Mouse (Mus musculus) heart, embryonic 14.5 days (tissue): ENCODE results near the gene Cfdp1. TPM values are rescaled to one million over a fixed set of nuclear protein-coding genes. Genes with fewer than 3 reads are reported as not detected.

Source experiments
- ATAC-seq: fragments of 200-750 bp; cut with Nextera tagmentation; 2 replicates; pipeline ENCODE4 v1.8.0; 2017; ENCODE audit warnings: low read depth, moderate TSS enrichment; ENCODE audit not compliant: insufficient number of reproducible peaks, insufficient read depth, low FRiP score
- H3K27ac ChIP-seq, 2 experiments: fragments of 200-500 bp in 1 of 2; fragments of 300-500 bp in 1 of 2; sonication (generic) in 1 of 2; replicated peaks in 1 of 2; 2 replicates each; pipeline ENCODE4 v1.5.1; 2012 to 2014; ENCODE audit warnings: low read depth in 2 of 2, low read length in 2 of 2, control low read depth in 1 of 2, mild to moderate bottlenecking in 1 of 2, mixed read lengths in 1 of 2; ENCODE audit not compliant: control insufficient read depth in 1 of 2, insufficient read depth in 1 of 2
- H3K27me3 ChIP-seq: fragments of 300-500 bp; sonication (generic); 2 replicates; pipeline ENCODE4 v1.6.1; 2014; ENCODE audit warnings: mild to moderate bottlenecking, low read length, control low read depth; ENCODE audit not compliant: control insufficient read depth, insufficient read depth
- H3K36me3 ChIP-seq: fragments of 300-500 bp; sonication (generic); 2 replicates; pipeline ENCODE4 v1.6.1; 2014; ENCODE audit warnings: mild to moderate bottlenecking, control low read depth, low read length, mixed read lengths; ENCODE audit not compliant: control insufficient read depth, insufficient read depth
- H3K4me1 ChIP-seq, 2 experiments: fragments of 200-500 bp in 1 of 2; fragments of 300-500 bp in 1 of 2; sonication (generic) in 1 of 2; 2 replicates each; pipeline ENCODE4 v1.6.1; 2012 to 2014; ENCODE audit warnings: low read length in 2 of 2, control low read depth in 1 of 2, mixed read lengths in 1 of 2; ENCODE audit not compliant: control insufficient read depth in 2 of 2, insufficient read depth in 2 of 2
- H3K4me2 ChIP-seq: fragments of 300-500 bp; sonication (generic); 2 replicates; pipeline ENCODE4 v1.6.1; 2014; ENCODE audit warnings: mild to moderate bottlenecking, low read length
- H3K4me3 ChIP-seq, 2 experiments: fragments of 200-500 bp in 1 of 2; fragments of 300-500 bp in 1 of 2; sonication (generic) in 1 of 2; 2 replicates each; pipeline ENCODE4 v1.5.1; 2012 to 2014; ENCODE audit warnings: low read length in 2 of 2, mild to moderate bottlenecking in 2 of 2, control low read depth in 1 of 2, low read depth in 1 of 2, moderate library complexity in 1 of 2; ENCODE audit not compliant: control insufficient read depth in 1 of 2, insufficient read depth in 1 of 2
- H3K9ac ChIP-seq: fragments of 300-500 bp; sonication (generic); 2 replicates; pipeline ENCODE4 v1.6.1; 2014; ENCODE audit warnings: mild to moderate bottlenecking, low read length
- H3K9me3 ChIP-seq: fragments of 300-500 bp; sonication (generic); 2 replicates; pipeline ENCODE4 v1.6.1; 2016; ENCODE audit warnings: low read length, control low read depth; ENCODE audit not compliant: control insufficient read depth
- WGBS: fragments of 180-500 bp; shearing (Covaris S2); extraction: QIAGEN DNeasy Blood & Tissue Kit; methylation state at CpG from one replicate; pipeline ENCODE4 v1.1.7; 2014; 5-methylcytosine and 5-hydroxymethylcytosine counted together
- polyA plus RNA-seq: library from polyadenylated mRNA; unstranded; fragments of >200 nt; fragmentation: Nextera tagmentation; extraction: Ambion mirVana; gene quantifications from 2 replicates; pipeline ENCODE4 v1.2.1, GENCODE M21; 2014

The Cfdp1 gene
- polyA plus RNA-seq, 1 experiment from 2014 or later: 110 TPM

GRCm38 (mm10) chr8:111889931-111890910 is 36.1 kb upstream of the Cfdp1 start:
- Histone ChIP-seq H3K4me3 (peak overlapping the region; percentile 7 to 28; a peak in 3 of 4 replicates), H3K4me2 (peak overlapping the region; percentile 51), H3K4me1 (peaks cover 5% of the 10 kb centered on the region in 2 experiments; a peak in 3 of 4 replicates), H3K27me3 (peaks cover 40% of the 10 kb centered on the region), H3K36me3 (no peaks in the 10 kb centered on the region), H3K27ac (no peak overlapping the region), H3K9ac (no peak overlapping the region), H3K9me3 (no peaks in the 10 kb centered on the region)
- 12% methylated on average over 86 of the region's 86 CpGs for WGBS
- no peak; the same call in 1 of the 2 replicates for ATAC-seq

- Histone ChIP-seq H3K36me3 (no peaks in the 10 kb centered on the region), H3K27ac (no peak overlapping the region), H3K4me3 (no peak overlapping the region), H3K9me3 (no peaks in the 10 kb centered on the region), H3K27me3 (peaks cover 40% of the 10 kb centered on the region), H3K4me1 (peaks cover 5% of the 10 kb centered on the region in 2 experiments; a peak in 3 of 4 replicates), H3K9ac (no peak overlapping the region), H3K4me2 (no peak overlapping the region)
- WGBS: 23% methylated on average over 7 of the region's 7 CpGs
- no peak for ATAC-seq
These were observed 34.1 kb upstream of the Cfdp1 start for GRCm38 (mm10) chr8:111888091-111888650.

GRCm38 (mm10) chr8:111887479-111887878 is 33.4 kb upstream of the Cfdp1 start:
- 68% methylated on average over 1 of the region's 1 CpGs for WGBS
- no peak for ATAC-seq
- H3K4me2 ChIP-seq: no peak overlapping the region
- no peak overlapping the region for H3K4me3 ChIP-seq
- no peaks in the 10 kb centered on the region for H3K9me3 ChIP-seq
- H3K27me3 ChIP-seq: peaks cover 38% of the 10 kb centered on the region
- no peak overlapping the region for H3K9ac ChIP-seq
- H3K4me1 ChIP-seq: peaks cover 5% of the 10 kb centered on the region in 2 experiments; a peak in 3 of 4 replicates
- H3K27ac ChIP-seq: no peak overlapping the region
- no peaks in the 10 kb centered on the region for H3K36me3 ChIP-seq

GRCm38 (mm10) chr8:111883615-111884014 is 29.5 kb upstream of the Cfdp1 start:
- Histone ChIP-seq H3K4me3 (no peak overlapping the region), H3K9me3 (no peaks in the 10 kb centered on the region), H3K27ac (no peak overlapping the region), H3K4me2 (no peak overlapping the region), H3K36me3 (no peaks in the 10 kb centered on the region), H3K9ac (no peak overlapping the region), H3K4me1 (peaks cover 5% of the 10 kb centered on the region in 2 experiments; a peak in 3 of 4 replicates), H3K27me3 (peaks cover 7% of the 10 kb centered on the region; the same call in 1 of the 2 replicates)
- ATAC-seq: no peak
- 86% methylated on average over 4 of the region's 4 CpGs for WGBS

- Histone ChIP-seq H3K27ac (no peak overlapping the region), H3K4me2 (no peak overlapping the region), H3K27me3 (no peaks in the 10 kb centered on the region; the same call in 1 of the 2 replicates), H3K36me3 (no peaks in the 10 kb centered on the region), H3K4me1 (no peaks in the 10 kb centered on the region), H3K4me3 (no peak overlapping the region), H3K9me3 (no peaks in the 10 kb centered on the region), H3K9ac (no peak overlapping the region)
- 0% methylated on average over 2 of the region's 2 CpGs for WGBS
- no peak for ATAC-seq
These were observed 27.5 kb upstream of the Cfdp1 start for GRCm38 (mm10) chr8:111881591-111881990.

- no peak overlapping the region for H3K27ac ChIP-seq
- no peaks in the 10 kb centered on the region for H3K27me3 ChIP-seq
- no peak overlapping the region for H3K4me2 ChIP-seq
- no peak overlapping the region for H3K4me3 ChIP-seq
- H3K4me1 ChIP-seq: peaks cover 0 to 6% of the 10 kb centered on the region in 2 experiments; a peak in 2 of 4 replicates
- no peak overlapping the region for H3K9ac ChIP-seq
- no peaks in the 10 kb centered on the region for H3K36me3 ChIP-seq
- 64% methylated on average over 9 of the region's 9 CpGs for WGBS
- no peaks in the 10 kb centered on the region for H3K9me3 ChIP-seq
- ATAC-seq: no peak
These were observed 23.6 kb upstream of the Cfdp1 start for GRCm38 (mm10) chr8:111877711-111878110.

- H3K4me2 ChIP-seq: peak within 1 kb of the TSS; percentile 79
- H3K36me3 ChIP-seq: no peaks in the 10 kb centered on the region
- peak; percentile 98 for ATAC-seq
- peak within 1 kb of the TSS; percentile 84 for H3K9ac ChIP-seq
- no peaks in the 10 kb centered on the region for H3K9me3 ChIP-seq
- H3K27me3 ChIP-seq: no peaks in the 10 kb centered on the region
- H3K4me1 ChIP-seq: peaks cover 0 to 6% of the 10 kb centered on the region in 2 experiments; a peak in 2 of 4 replicates
- peak within 1 kb of the TSS; percentile 64 to 73 for H3K27ac ChIP-seq
- under 1% methylated on average over 44 of the region's 53 CpGs for WGBS
- H3K4me3 ChIP-seq: peak within 1 kb of the TSS; percentile 68 to 94
These were observed 22.4 kb upstream of the Cfdp1 start, which contains the start of gene Tmem170 for GRCm38 (mm10) chr8:111876355-111876948. Gene Tmem170, minus strand, starts transcription at chr8:111876750.
